Mouse (Mus musculus) spleen, adult 2 months (tissue): ENCODE measurements at regions not wholly inside any gene's neighbourhood (a gene's known extent, or its start where the extent isn't known, plus 50 kb on each side); places are given as distances from the start of the nearest gene placed in this dataset.
A peak's percentile ranks its signal among the peaks of the same experiment; 100 is the strongest.

Experiments
- DNase-seq, 2 experiments: peaks; one replicate each; pipeline versions ENCODE4 v3.0.0 to v3.0.0-alpha.2; 2012 to 2021; ENCODE audit warnings: low spot score in 2 of 2, low read depth in 1 of 2
- H3K27ac ChIP-seq: fragments of 200-500 bp; 2 replicates; pipeline ENCODE4 v1.5.1; 2012; ENCODE audit warnings: low read length, inconsistent platforms; ENCODE audit not compliant: insufficient read depth
- H3K27me3 ChIP-seq: fragments of 200-500 bp; 2 replicates; pipeline ENCODE4 v1.6.1; 2012; ENCODE audit warnings: mild to moderate bottlenecking, moderate library complexity, low read length, inconsistent platforms; ENCODE audit not compliant: control insufficient read depth, insufficient read depth
- H3K36me3 ChIP-seq: fragments of 200-500 bp; 2 replicates; pipeline ENCODE4 v1.6.1; 2012; ENCODE audit warnings: mild to moderate bottlenecking, low read length, inconsistent platforms; ENCODE audit not compliant: control insufficient read depth, insufficient read depth
- H3K4me1 ChIP-seq: fragments of 200-500 bp; 2 replicates; pipeline ENCODE4 v1.6.1; 2011; ENCODE audit warnings: inconsistent platforms; ENCODE audit not compliant: control insufficient read depth, insufficient read depth, insufficient read length
- H3K4me3 ChIP-seq: fragments of 200-500 bp; 2 replicates; pipeline ENCODE4 v1.5.1; 2011; ENCODE audit warnings: mild to moderate bottlenecking, inconsistent platforms; ENCODE audit not compliant: insufficient read depth, insufficient read length; ENCODE audit errors: extremely low read depth
- CTCF ChIP-seq: fragments of 200-500 bp; IDR thresholded peaks from 2 replicates; pipeline ENCODE4 v1.5.1; 2011; ENCODE audit warnings: mild to moderate bottlenecking, inconsistent platforms; ENCODE audit not compliant: insufficient read depth, insufficient read length, insufficient replicate concordance; ENCODE audit errors: extremely low read depth
- POLR2A ChIP-seq: fragments of 200-500 bp; IDR thresholded peaks from 2 replicates; pipeline ENCODE4 v1.6.1; 2011; ENCODE audit warnings: low read depth, low read length, inconsistent platforms
- WGBS: fragments of 180-500 bp; shearing (Covaris S2); methylation state at CpG from one replicate; pipeline ENCODE4 v1.1.7; 2018; 5-methylcytosine and 5-hydroxymethylcytosine counted together

DNA sequence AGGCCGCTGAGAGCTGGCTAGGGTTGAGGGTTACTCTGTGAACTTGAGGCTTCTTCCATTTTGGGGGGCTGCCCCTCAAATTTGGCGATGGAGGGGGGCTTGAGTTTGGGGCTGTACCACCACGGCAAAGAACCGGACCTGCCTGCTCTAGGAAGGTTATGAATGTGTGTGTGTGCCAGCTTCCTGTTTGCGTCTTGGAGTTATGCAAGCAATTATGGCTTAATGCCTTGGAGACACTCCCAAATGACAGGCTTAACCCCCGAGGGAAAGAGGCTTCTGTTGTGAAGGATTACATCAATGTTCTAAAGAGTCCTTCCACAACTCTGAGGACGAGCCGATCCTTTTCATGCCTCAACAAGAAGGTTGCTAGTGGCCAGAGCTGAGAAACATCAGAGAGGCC, 294.1 kb downstream of the Bcl11a start:
- H3K27me3 ChIP-seq, result no peaks in the 10 kb centered on the region
- no peaks in the 10 kb centered on the region; the same call in 1 of the 2 replicates for H3K4me1 ChIP-seq
- no peak overlapping the region for H3K27ac ChIP-seq
- no peak overlapping the region for H3K4me3 ChIP-seq
- no peak for DNase-seq
- WGBS, result 54% methylated on average over 8 of the region's 8 CpGs
- TF ChIP-seq POLR2A (no peak), CTCF (no peak)
- no peaks in the 10 kb centered on the region for H3K36me3 ChIP-seq

DNA sequence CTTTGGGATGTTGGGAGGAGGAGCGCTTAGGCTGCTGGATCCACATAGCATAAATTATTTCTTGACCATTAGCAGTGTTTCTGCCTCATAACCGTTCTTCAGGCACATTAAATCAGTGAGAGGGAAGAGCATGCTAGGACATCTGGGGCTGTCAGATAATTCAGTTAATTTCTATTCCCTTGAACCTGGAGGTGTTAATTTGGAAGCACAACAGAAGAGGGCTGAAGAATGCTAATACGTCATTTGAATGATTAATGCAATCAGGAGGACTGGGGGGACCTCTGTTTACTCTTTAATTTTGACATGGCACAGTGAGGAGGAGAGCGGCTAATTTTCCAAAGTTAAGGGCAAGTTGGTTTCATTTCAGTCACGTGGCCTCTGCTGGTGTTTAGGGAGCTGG, 294.8 kb downstream of the Bcl11a start:
- H3K27ac ChIP-seq, result no peak overlapping the region
- no peaks in the 10 kb centered on the region; the same call in 1 of the 2 replicates for H3K4me1 ChIP-seq
- H3K4me3 ChIP-seq, result no peak overlapping the region
- 85% methylated on average over 5 of the region's 5 CpGs for WGBS
- DNase-seq, result no peak
- no peaks in the 10 kb centered on the region for H3K27me3 ChIP-seq
- no peaks in the 10 kb centered on the region for H3K36me3 ChIP-seq
- no peak for TF ChIP-seq POLR2A
- no peak for TF ChIP-seq CTCF

DNA sequence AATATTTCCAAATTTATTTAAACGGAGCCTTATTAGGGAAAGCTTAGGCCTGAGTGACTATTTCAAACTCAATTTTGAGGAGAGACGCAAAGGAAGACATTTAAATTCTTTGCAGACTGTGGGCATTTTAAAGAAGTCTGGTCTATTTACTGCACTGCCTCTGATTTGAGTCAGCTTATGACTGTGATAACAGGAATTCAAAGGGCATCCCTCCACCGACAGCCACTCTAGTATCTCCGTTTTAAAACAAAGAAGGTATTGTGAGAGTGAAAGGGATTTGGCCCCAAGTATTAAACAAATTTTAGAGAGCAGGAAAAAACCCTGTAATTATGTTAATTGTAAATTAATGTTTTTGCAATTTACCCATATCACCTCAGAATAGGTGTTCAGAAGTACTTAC, 295.4 kb downstream of the Bcl11a start:
- H3K27ac ChIP-seq, result no peak overlapping the region
- 90% methylated on average over 4 of the region's 4 CpGs for whole genome bisulfite sequencing
- H3K27me3 ChIP-seq, result no peaks in the 10 kb centered on the region
- H3K36me3 ChIP-seq, result no peaks in the 10 kb centered on the region
- DNase-seq, result no peak
- TF ChIP-seq CTCF, result no peak
- no peak for TF ChIP-seq POLR2A
- no peak overlapping the region for H3K4me3 ChIP-seq
- H3K4me1 ChIP-seq, result no peaks in the 10 kb centered on the region; the same call in 1 of the 2 replicates

DNA sequence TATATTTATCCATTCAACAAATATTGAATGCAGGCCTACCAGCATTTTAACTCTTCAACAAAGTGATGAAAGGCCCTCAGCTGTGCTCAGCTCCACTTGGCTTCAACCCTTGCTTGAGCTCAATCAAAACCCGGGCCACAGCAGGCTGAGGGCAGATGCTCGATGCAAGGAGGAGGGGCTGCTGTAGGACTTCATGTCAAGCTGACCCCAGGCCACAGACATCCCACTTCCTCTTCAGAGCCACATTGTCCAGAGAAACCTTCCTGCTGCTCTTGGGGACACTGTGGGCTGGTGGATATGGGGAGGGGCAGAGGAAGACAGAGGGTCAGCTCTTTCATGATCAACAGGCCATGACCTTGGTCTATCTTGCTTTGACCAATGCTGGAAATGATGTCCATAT, 299.7 kb downstream of the Bcl11a start:
- Histone ChIP-seq H3K27ac (no peak overlapping the region), H3K4me3 (no peak overlapping the region), H3K4me1 (no peaks in the 10 kb centered on the region), H3K27me3 (no peaks in the 10 kb centered on the region), H3K36me3 (no peaks in the 10 kb centered on the region)
- DNase-seq, result no peak
- TF ChIP-seq CTCF, result no peak
- TF ChIP-seq POLR2A, result no peak
- WGBS, result 56% methylated on average over 2 of the region's 2 CpGs

DNA sequence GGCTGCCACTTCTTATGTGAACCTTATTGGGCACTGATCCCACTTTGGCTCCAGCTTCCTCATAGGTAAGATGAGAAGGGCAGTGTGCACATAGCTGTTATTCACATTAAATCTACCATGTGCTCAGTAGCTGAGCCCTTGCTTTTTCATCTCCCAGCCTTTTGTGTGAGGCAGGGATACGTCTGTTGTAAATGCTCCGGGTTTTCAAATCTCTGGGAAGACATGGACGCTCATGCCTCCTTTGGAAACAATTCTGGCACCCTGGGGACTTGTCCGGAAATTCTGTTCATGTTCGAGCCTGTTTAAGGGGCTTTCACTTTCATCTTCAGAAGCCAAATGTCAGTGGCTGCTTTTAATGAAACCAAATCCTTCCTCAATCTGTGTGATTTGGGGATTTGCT, 312.7 kb downstream of the Bcl11a start:
- peak in 1 of 2 experiments; percentile 14 for DNase-seq
- WGBS, result 23% methylated on average over 5 of the region's 5 CpGs
- no peak for TF ChIP-seq CTCF
- no peak for TF ChIP-seq POLR2A
- Histone ChIP-seq H3K4me3 (peak overlapping the region; percentile 15; the same call in 1 of the 2 replicates), H3K27me3 (no peaks in the 10 kb centered on the region), H3K36me3 (no peaks in the 10 kb centered on the region), H3K27ac (no peak overlapping the region), H3K4me1 (peaks cover 5% of the 10 kb centered on the region; the same call in 1 of the 2 replicates)

DNA sequence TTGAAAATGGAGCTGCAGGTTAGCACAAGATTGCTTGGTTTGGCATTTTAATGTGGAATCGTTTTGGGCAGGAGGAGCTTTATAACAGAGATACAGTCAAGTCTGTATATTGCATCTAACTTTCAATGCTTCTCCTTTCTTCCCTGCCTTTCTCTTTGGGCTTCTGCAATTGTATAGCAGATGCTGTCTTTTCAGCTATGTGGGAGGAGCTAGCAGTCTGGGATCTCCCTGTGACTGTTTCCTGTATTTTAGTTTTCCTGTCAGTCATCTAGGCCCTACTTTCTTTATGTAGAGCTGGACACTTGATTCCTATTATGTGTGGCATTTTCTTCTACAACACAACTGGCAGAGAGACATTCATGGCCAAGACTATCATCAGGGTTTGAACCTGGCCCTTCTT, 313.5 kb downstream of the Bcl11a start:
- no peak overlapping the region for H3K4me3 ChIP-seq
- H3K27ac ChIP-seq, result no peak overlapping the region
- H3K36me3 ChIP-seq, result no peaks in the 10 kb centered on the region
- WGBS, result 51% methylated on average over 1 of the region's 1 CpGs
- peaks cover 5% of the 10 kb centered on the region; the same call in 1 of the 2 replicates for H3K4me1 ChIP-seq
- no peaks in the 10 kb centered on the region for H3K27me3 ChIP-seq
- DNase-seq, result no peak
- TF ChIP-seq POLR2A (no peak), CTCF (no peak)

DNA sequence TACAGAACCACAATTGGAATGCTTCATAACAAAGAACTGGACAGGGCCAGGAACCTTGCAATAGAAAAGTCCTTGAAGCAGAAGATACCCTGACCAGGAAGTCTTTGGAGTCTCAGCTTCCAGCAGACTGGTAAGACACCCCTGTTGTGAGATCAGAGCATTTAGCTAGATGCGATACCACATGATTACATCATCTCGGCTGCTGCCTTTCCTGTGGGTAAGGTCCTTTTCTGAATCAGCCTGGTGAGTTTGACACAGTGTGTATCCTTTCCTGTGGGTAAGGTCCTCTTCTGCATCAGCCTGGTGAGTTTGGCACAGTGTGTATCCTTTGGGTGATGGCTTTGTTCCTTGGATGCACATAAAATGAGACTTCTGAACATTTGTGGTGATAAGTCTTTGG, 317.6 kb downstream of the Bcl11a start:
- H3K27ac ChIP-seq, result no peak overlapping the region
- DNase-seq, result no peak
- H3K4me3 ChIP-seq, result no peak overlapping the region
- WGBS, result 30% methylated on average over 2 of the region's 2 CpGs
- H3K27me3 ChIP-seq, result no peaks in the 10 kb centered on the region
- no peak for TF ChIP-seq CTCF
- TF ChIP-seq POLR2A, result no peak
- H3K4me1 ChIP-seq, result peaks cover 5% of the 10 kb centered on the region; the same call in 1 of the 2 replicates
- no peaks in the 10 kb centered on the region for H3K36me3 ChIP-seq

DNA sequence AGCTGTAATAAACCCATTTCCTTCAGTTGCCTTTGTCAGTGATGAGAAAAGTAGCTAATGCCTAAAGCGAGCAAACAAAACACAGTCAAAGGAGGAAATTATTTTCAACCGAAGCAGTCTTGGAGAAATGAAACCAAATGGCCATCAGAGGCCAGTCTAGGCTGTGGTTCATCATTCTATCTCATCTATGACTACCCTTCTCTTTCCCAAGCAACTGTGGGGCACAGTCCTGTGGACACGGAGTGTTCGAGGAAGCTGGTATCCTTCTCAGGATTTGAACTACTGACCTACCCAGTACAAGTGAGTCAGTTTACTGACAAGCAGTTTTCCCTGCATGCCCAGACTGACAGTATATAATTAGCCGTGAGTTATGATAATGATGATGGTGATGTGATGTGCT, 319.1 kb downstream of the Bcl11a start:
- no peaks in the 10 kb centered on the region; the same call in 1 of the 2 replicates for H3K4me1 ChIP-seq
- TF ChIP-seq POLR2A (no peak), CTCF (no peak)
- no peaks in the 10 kb centered on the region for H3K27me3 ChIP-seq
- WGBS, result 77% methylated on average over 5 of the region's 5 CpGs
- no peak overlapping the region for H3K27ac ChIP-seq
- no peak for DNase-seq
- no peak overlapping the region for H3K4me3 ChIP-seq
- H3K36me3 ChIP-seq, result no peaks in the 10 kb centered on the region
